Mouse (Mus musculus): Measurements from ENCODE around the gene Pappa2. TPM values are rescaled to one million over a fixed set of nuclear protein-coding genes. Genes with fewer than 3 reads are reported as not detected.

Gene Pappa2
- polyA plus RNA-seq, 1 experiment from 2014 or later = 1.0 TPM

DNA sequence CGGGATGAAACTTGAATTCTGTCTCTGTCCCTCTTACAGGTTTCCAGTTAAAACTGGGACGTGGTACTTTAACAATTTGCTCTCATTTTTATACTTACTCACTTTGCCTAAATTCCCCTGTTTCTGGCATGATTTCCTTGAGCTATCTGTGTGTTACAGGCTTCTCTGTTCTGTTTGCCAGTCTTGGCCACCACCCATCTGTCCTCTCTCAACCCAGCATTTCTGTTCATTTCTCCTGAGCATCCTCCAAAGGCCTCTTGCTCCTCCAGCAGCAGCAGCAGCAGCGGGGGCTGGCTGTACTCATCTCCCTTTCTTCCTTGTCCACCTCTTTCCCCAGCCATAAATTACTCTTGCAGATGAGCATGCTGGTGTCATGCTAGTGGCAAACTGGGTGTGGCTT lies 104.8 kb downstream of the Pappa2 start:
- Histone ChIP-seq H3K9ac (replicated peaks) (no peak overlapping the region), H3K27me3 (no peaks in the 10 kb centered on the region), H3K4me3 (replicated peaks) (no peak overlapping the region), H3K36me3 (no peaks in the 10 kb centered on the region), H3K4me2 (replicated peaks) (no peak overlapping the region), H3K9me3 (no peaks in the 10 kb centered on the region), H3K4me1 (replicated peaks) (no peaks in the 10 kb centered on the region), H3K27ac (no peak overlapping the region)
- WGBS = 95% methylated on average over 3 of the region's 3 CpGs
- ATAC-seq = no peak

DNA sequence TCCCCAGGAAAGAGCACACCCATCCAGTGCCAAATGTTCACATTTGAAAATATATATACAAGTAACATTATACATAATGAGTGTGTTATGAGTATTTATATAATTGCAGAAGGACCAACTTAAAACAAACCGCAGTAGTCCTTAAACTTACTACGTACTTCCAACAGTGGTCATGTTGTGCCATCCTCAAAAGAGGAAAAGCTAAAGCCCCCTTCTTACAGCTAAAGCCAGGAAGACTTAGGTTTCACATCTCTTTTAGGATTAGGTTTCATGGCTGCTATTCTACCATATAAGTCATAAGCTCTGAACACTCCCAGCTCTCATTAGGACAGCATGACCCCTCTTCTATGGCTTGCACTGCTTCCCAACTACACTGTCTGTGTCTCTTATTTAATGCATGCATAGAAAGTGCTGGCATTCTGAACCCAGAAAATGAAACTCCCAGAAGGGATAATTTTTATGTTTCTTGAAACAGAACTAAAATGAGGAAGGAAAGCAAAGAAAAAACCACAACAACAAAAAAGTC lies 105.7 kb downstream of the Pappa2 start:
- no peak for ATAC-seq
- H3K4me2 ChIP-seq (replicated peaks) = no peak overlapping the region
- WGBS = 99% methylated on average over 2 of the region's 2 CpGs

DNA sequence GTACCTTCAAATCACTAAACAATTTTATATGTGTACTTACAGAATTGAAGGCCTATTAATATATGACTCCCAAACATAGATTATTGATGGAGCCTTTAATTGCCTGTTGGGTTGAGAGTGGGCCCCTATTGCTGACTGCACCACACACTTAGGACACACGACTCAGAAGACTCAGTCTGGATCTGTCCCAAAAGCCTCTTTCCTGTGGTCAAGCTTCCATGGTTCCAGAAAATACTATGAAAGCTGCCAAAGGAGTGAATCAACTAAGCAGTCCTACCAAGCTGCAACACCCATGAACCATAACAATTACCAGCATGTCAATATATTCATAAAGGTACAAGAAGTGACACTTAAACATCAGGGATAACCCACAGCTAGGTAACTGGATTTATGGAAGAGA lies 106.7 kb downstream of the Pappa2 start:
- 81% methylated on average over 1 of the region's 1 CpGs for WGBS
- no peaks in the 10 kb centered on the region for H3K36me3 ChIP-seq
- H3K27ac ChIP-seq = no peak overlapping the region
- no peaks in the 10 kb centered on the region for H3K4me1 ChIP-seq (replicated peaks)
- no peak for ATAC-seq
- H3K4me3 ChIP-seq (replicated peaks) = no peak overlapping the region
- no peaks in the 10 kb centered on the region for H3K27me3 ChIP-seq
- no peaks in the 10 kb centered on the region for H3K9me3 ChIP-seq
- H3K4me2 ChIP-seq (replicated peaks) = no peak overlapping the region
- no peak overlapping the region for H3K9ac ChIP-seq (replicated peaks)

More for the DNA sequence above, 105.7 kb downstream of the Pappa2 start:
- H3K9ac ChIP-seq (replicated peaks) = no peak overlapping the region
- H3K27ac ChIP-seq = no peak overlapping the region
- no peak overlapping the region for H3K4me3 ChIP-seq (replicated peaks)
- H3K4me1 ChIP-seq (replicated peaks) = no peaks in the 10 kb centered on the region
- no peaks in the 10 kb centered on the region for H3K36me3 ChIP-seq
- H3K27me3 ChIP-seq = no peaks in the 10 kb centered on the region
- H3K9me3 ChIP-seq = no peaks in the 10 kb centered on the region

DNA sequence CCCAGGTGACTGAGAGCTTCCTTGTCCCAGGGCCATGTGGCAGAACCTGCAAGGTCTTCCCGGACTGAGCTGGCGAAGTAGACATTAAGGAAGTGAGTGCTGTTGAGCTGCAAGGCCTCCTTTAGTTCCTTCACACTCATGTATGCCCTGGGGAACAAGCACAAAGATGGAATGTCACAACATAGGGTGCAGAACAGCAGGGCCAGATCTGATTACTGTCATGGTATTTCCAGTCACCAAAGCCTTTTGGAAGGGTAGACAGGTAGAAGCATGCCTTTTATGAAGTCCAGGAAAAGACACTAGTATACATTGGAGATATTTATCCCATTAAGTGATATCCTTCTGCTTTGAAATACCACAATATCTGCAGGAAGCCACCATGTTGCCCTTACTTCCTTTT lies 108.9 kb downstream of the Pappa2 start:
- no peak overlapping the region for H3K4me3 ChIP-seq (replicated peaks)
- no peak for ATAC-seq
- no peak overlapping the region for H3K4me2 ChIP-seq (replicated peaks)
- H3K27me3 ChIP-seq = no peaks in the 10 kb centered on the region
- 87% methylated on average over 2 of the region's 2 CpGs for WGBS
- no peak overlapping the region for H3K9ac ChIP-seq (replicated peaks)
- no peaks in the 10 kb centered on the region for H3K36me3 ChIP-seq
- H3K4me1 ChIP-seq (replicated peaks) = no peaks in the 10 kb centered on the region
- H3K27ac ChIP-seq = no peak overlapping the region
- no peaks in the 10 kb centered on the region for H3K9me3 ChIP-seq

DNA sequence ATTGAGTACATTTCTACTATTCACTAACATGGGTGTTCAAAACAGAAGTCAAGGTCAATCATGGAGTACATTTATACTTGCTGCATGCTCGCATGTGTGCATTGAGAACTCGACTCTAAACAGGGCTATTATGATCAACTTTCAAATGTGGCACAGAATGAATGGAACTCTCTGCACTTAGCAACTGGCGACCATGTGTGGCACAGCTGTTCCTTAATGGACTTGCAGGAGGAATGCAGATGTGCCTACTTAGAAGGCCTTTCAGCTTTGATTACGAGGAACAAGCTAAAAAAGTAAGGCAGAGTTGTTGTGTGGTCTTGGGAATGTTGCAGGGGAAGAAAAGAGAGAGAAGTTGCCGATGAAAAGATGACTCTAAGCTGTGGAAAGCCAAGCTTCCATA lies 120.1 kb downstream of the Pappa2 start:
- H3K27me3 ChIP-seq = no peaks in the 10 kb centered on the region
- WGBS = 78% methylated on average over 5 of the region's 5 CpGs
- no peaks in the 10 kb centered on the region for H3K36me3 ChIP-seq
- no peaks in the 10 kb centered on the region for H3K4me1 ChIP-seq (replicated peaks)
- ATAC-seq = no peak
- H3K9me3 ChIP-seq = no peaks in the 10 kb centered on the region
- H3K4me2 ChIP-seq (replicated peaks) = no peak overlapping the region
- no peak overlapping the region for H3K27ac ChIP-seq
- no peak overlapping the region for H3K9ac ChIP-seq (replicated peaks)
- no peak overlapping the region for H3K4me3 ChIP-seq (replicated peaks)

DNA sequence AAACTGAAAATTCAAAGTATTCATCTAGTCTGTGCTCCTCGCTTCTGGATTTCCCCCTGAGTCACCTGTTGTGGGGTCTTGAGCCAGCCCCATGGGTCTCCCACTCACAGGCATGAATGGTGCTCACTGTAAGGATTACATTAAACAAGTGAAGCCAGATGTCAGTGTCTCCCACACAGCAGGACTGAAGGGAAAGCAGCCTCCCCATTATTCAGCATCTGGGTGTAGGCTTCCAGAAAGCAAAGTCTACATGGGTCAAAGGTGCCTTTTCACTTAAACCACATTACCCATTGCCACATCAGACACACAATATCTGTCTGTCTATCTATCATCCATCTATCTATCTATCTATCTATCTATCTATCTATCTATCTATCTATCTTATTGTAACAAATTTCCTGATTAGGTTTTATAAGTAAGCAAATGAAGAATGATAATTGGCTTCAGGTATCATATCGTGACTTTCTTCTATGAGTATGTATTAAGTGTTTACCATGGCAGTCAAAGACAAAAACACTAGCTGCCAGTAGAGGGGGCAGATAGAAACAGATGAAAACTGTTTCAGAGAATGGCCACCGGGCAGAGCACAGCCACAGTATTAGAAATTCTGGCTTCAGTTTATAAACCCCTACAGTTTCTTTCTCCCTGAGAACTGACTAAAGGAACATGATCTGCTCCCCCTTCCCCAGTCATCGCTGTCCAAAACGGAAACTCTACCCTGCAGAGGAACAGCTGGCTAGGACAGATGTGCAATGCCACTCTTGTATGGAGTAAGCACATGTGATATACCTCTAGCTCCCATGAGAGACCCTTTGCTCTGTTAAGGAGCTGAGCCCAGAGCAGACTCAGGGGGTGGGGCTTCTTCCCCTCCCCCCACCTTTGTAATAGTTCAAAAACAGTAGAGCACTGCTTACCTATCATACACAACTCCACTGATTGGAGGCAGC lies 126.1 kb downstream of the Pappa2 start:
- Histone ChIP-seq H3K4me1 (replicated peaks) (no peaks in the 10 kb centered on the region), H3K4me3 (replicated peaks) (no peak overlapping the region), H3K4me2 (replicated peaks) (no peak overlapping the region), H3K36me3 (no peaks in the 10 kb centered on the region), H3K9ac (replicated peaks) (no peak overlapping the region), H3K9me3 (no peaks in the 10 kb centered on the region), H3K27ac (no peak overlapping the region), H3K27me3 (no peaks in the 10 kb centered on the region)
- WGBS = 75% methylated on average over 5 of the region's 5 CpGs
- no peak for ATAC-seq

DNA sequence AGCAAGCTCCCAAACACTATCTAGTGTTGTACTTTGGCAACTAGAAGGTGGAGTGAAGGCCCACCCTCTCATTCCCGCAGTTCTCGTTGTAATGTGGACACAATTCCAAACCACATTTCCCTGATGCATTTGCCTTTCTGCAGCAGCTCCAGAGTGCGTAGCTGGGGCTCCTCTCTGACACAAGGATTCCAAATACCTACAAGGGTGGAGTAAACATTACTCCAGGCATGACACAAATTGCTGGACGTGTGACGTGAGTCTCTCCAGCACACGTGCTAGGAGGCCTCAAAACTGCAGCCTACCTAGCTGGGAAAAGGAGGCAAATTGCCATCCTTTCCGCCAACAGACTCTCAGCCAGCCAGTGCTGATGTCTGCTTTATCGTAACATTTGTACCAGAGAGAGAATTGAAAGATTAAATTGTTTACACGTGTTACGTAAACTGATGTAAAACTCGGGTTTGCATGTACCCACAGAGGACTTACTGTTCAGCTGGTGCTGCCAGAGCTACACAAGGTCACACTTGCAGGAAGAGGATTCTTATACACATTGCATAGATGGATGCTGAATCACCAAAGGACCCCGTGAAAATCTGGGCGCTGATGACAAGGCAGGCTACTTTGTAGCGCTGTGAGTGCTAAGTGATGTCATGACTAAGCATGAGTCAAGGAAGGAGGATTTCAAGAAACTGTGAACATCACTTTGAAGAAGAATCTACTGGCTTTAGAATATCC lies 127.3 kb downstream of the Pappa2 start:
- no peaks in the 10 kb centered on the region for H3K36me3 ChIP-seq
- no peak overlapping the region for H3K4me3 ChIP-seq (replicated peaks)
- H3K27ac ChIP-seq = no peak overlapping the region
- H3K27me3 ChIP-seq = no peaks in the 10 kb centered on the region
- H3K9ac ChIP-seq (replicated peaks) = no peak overlapping the region
- H3K9me3 ChIP-seq = no peaks in the 10 kb centered on the region
- H3K4me1 ChIP-seq (replicated peaks) = no peaks in the 10 kb centered on the region
- ATAC-seq = no peak
- 91% methylated on average over 14 of the region's 14 CpGs for WGBS
- no peak overlapping the region for H3K4me2 ChIP-seq (replicated peaks)

DNA sequence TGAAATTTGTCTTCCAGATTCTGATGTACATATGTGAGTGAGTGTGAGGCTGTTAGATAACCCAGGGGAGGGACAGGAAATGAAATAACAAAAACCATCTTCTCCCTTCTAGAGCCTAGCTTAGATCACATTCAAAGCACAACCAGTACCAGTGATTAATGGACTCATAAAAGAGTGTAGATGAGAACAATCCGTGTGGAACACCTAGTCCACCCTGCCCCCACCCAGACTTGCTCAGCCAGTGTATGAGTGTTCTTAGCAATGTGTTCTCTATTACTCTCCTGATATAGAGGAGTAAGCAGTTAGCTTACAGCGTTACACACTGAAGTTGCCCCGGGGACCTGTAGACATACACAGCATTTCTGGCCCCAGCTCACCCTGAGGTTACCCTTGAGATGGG lies 129.8 kb downstream of the Pappa2 start:
- no peak overlapping the region for H3K4me3 ChIP-seq (replicated peaks)

DNA sequence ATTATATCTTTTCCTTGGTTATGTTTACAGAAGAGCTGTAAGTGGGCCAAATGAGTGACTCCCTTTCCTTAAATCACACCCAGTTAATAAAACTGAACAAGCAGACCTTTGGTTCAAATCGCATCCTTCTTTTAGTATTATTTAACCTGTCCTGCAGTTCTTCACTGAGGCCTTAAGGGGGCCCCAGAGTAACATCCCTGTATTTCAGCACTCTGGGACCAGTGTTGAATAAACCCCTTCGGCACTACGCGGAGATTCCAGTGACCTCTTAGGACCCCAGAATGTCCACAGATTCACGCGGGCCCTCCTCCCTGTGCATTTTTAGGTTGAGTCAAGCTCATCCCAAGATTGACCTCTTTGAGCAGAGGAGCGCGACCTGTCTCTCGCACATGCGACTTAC lies 135.7 kb downstream of the Pappa2 start:
- ATAC-seq = no peak
- 67% methylated on average over 10 of the region's 10 CpGs for WGBS

More for the DNA sequence above, 129.8 kb downstream of the Pappa2 start:
- no peak for ATAC-seq
- Histone ChIP-seq H3K4me2 (replicated peaks) (no peak overlapping the region), H3K4me1 (replicated peaks) (no peaks in the 10 kb centered on the region), H3K27ac (no peak overlapping the region), H3K9me3 (no peaks in the 10 kb centered on the region), H3K27me3 (no peaks in the 10 kb centered on the region), H3K9ac (replicated peaks) (no peak overlapping the region), H3K36me3 (no peaks in the 10 kb centered on the region)
- WGBS = 80% methylated on average over 3 of the region's 3 CpGs

DNA sequence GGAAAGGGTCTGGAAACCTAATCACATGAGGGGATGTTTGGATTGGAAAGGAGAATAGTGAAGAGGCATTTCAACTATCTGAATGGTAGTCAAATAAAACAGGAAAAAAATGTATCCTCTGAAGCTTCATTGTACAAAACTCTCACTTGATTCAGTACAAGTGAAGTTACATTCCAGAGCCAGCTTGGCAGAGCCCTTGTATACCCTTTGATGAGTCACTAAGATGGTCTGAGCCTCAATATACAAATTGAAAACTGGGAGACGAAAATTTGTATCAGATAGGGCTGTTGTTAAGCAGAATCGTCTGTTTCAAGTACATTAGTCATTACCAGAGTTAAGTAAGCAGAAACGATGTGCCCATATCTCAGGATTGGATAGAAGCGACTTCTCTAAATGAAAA lies 143.1 kb downstream of the Pappa2 start:
- Histone ChIP-seq H3K27me3 (no peaks in the 10 kb centered on the region), H3K36me3 (no peaks in the 10 kb centered on the region), H3K9ac (replicated peaks) (no peak overlapping the region), H3K9me3 (no peaks in the 10 kb centered on the region), H3K4me1 (replicated peaks) (no peaks in the 10 kb centered on the region), H3K4me2 (replicated peaks) (no peak overlapping the region), H3K4me3 (replicated peaks) (no peak overlapping the region), H3K27ac (no peak overlapping the region)
- ATAC-seq = no peak
- 87% methylated on average over 4 of the region's 4 CpGs for WGBS

More for the DNA sequence above, 135.7 kb downstream of the Pappa2 start:
- H3K9me3 ChIP-seq = no peaks in the 10 kb centered on the region
- no peaks in the 10 kb centered on the region for H3K36me3 ChIP-seq
- H3K4me3 ChIP-seq (replicated peaks) = no peak overlapping the region
- no peak overlapping the region for H3K4me2 ChIP-seq (replicated peaks)
- H3K4me1 ChIP-seq (replicated peaks) = no peaks in the 10 kb centered on the region
- no peaks in the 10 kb centered on the region for H3K27me3 ChIP-seq
- H3K9ac ChIP-seq (replicated peaks) = no peak overlapping the region
- H3K27ac ChIP-seq = no peak overlapping the region

DNA sequence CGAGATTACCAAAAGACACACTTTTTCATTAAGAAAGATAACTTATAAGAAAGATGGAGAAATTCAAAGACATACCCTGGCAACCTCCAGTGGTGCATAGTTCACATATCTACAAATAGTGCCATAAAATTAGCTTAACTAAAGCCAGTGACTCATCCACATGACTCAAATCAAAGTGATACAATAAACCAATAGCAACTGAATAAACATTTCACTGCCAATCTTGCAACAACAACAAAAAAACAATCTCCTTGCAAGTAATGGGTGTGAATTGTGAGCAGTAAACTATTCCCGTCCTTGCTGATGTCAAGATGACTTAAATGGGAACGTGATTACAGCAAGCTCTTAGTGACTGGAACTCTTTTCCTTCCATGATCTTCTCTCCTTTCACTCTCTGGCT lies 150.1 kb downstream of the Pappa2 start:
- no peaks in the 10 kb centered on the region for H3K4me1 ChIP-seq (replicated peaks)
- no peak overlapping the region for H3K4me3 ChIP-seq (replicated peaks)
- 84% methylated on average over 3 of the region's 3 CpGs for WGBS

DNA sequence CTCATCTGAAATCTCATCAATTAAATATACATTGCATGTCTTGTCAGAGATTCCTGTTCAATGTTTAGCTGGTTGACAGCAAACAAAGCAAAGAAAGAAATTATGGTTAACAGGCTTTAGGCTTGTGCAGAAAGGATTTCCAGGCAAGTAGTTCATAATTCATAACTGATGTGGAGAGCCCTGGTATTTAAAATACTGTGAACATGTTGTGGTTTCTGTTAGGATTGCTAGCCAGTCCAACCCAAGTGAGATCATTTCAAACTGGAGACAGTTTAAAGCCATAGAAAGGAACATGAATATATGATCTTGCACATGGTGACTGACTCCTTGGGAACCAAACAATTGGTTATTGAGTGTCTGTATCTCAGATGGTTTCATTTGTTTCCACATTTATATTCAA lies 152.4 kb downstream of the Pappa2 start:
- H3K4me1 ChIP-seq (replicated peaks) = no peaks in the 10 kb centered on the region
- H3K9ac ChIP-seq (replicated peaks) = no peak overlapping the region
- no peak for ATAC-seq
- H3K4me3 ChIP-seq (replicated peaks) = no peak overlapping the region
- no peaks in the 10 kb centered on the region for H3K36me3 ChIP-seq
- H3K4me2 ChIP-seq (replicated peaks) = no peak overlapping the region
- no peaks in the 10 kb centered on the region for H3K27me3 ChIP-seq
- H3K9me3 ChIP-seq = no peaks in the 10 kb centered on the region
- H3K27ac ChIP-seq = no peak overlapping the region

More for the DNA sequence above, 150.1 kb downstream of the Pappa2 start:
- Histone ChIP-seq H3K9ac (replicated peaks) (no peak overlapping the region), H3K27me3 (no peaks in the 10 kb centered on the region), H3K27ac (no peak overlapping the region), H3K9me3 (no peaks in the 10 kb centered on the region), H3K4me2 (replicated peaks) (no peak overlapping the region), H3K36me3 (no peaks in the 10 kb centered on the region)
- no peak for ATAC-seq
